Comparison of ENCODE assay signal across 4 mouse cellular contexts in genomic region chr16:81036831-81037230, GRCm38 (mm10).
DNase-seq lines count a peak whose midpoint lies in the region.
"Not testable (repeated sequence)": the region's sequence is repeated elsewhere in the genome, so short reads cannot be mapped to it uniquely, and the experiment has no call there.

No protein-coding gene starts in this region.

- H3K9ac ChIP-seq in ES-E14 (ENCODE audit: insufficient read depth, low read depth, low read length, poor library complexity, severe bottlenecking) = not testable (repeated sequence)

- H3K9me3 ChIP-seq in ES-E14 (ENCODE audit: control insufficient read depth, insufficient read depth, low read depth, low read length) = not testable (repeated sequence)

- not testable (repeated sequence) for H3K4me3 ChIP-seq in ES-E14 (ENCODE audit: insufficient read depth in 1 of 2, low read depth in 1 of 2, low read length in 2 of 2, poor library complexity in 1 of 2, severe bottlenecking in 1 of 2)

- in situ Hi-C loops in ES-E14 (cut with MboI; ENCODE audit: low sequenced_read_pairs in 2 of 2, unreplicated experiment in 2 of 2) = not testable (repeated sequence)

- DNase-seq in ES-CJ7 (ENCODE audit: low read depth, low spot score) (peak; percentile 66), ES-E14 (ENCODE audit: low read depth, low spot score) (peak; percentile 17), R1 (ENCODE audit: low read depth, low spot score) (peak; percentile 66), ZHBTc4 (ENCODE audit: low read depth, low spot score) (peak; percentile 53)

- not testable (repeated sequence) for H3K27ac ChIP-seq in ES-E14 (ENCODE audit: insufficient read depth, low read depth, low read length, poor library complexity, severe bottlenecking)

- H3K36me3 ChIP-seq in ES-E14 (ENCODE audit: control insufficient read depth, insufficient read depth, low read length, poor library complexity, severe bottlenecking) = not testable (repeated sequence)

- not testable (repeated sequence) for H3K4me1 ChIP-seq in ES-E14 (ENCODE audit: control insufficient read depth in 2 of 2, insufficient read depth in 2 of 2, low read length in 2 of 2, poor library complexity in 1 of 2)
